Mouse (Mus musculus): ENCODE measurements around the gene Vash2. TPM values are rescaled to one million over a fixed set of nuclear protein-coding genes. Genes with fewer than 3 reads are reported as not detected.

Vash2 gene
- polyA plus RNA-seq, 1 experiment from 2014 or later: 14.0 TPM

GRCm38 (mm10) chr1:190978511-190979073 is 504 bp downstream of the Vash2 start:
- Histone ChIP-seq H3K27ac (peak overlapping the region; percentile 19; the same call in 1 of the 2 replicates), H3K4me1 (replicated peaks; ENCODE audit: insufficient read depth, low read length) (peaks cover 14% of the 10 kb centered on the region; the same call in 1 of the 2 replicates), H3K36me3 (ENCODE audit: insufficient read depth, low read length) (no peaks in the 10 kb centered on the region), H3K4me2 (ENCODE audit: low read length) (peak overlapping the region; percentile 89), H3K9me3 (replicated peaks; ENCODE audit: low read length) (no peaks in the 10 kb centered on the region), H3K4me3 (replicated peaks; ENCODE audit: low read depth, low read length) (peak overlapping the region; percentile 52), H3K9ac (ENCODE audit: low read depth, low read length) (peak overlapping the region; percentile 65), H3K27me3 (ENCODE audit: insufficient read depth, low read length) (no peaks in the 10 kb centered on the region)
- TF ChIP-seq CTCF (IDR thresholded peaks at IDR 0.05; ENCODE audit: low read depth): no peak
- 0% methylated on average over 45 of the region's 46 CpGs for WGBS
- peak; percentile 42 for DNase-seq (ENCODE audit: low spot score)
- ATAC-seq (replicated peaks; ENCODE audit: low FRiP score, low read depth): peak; percentile 68

DNA sequence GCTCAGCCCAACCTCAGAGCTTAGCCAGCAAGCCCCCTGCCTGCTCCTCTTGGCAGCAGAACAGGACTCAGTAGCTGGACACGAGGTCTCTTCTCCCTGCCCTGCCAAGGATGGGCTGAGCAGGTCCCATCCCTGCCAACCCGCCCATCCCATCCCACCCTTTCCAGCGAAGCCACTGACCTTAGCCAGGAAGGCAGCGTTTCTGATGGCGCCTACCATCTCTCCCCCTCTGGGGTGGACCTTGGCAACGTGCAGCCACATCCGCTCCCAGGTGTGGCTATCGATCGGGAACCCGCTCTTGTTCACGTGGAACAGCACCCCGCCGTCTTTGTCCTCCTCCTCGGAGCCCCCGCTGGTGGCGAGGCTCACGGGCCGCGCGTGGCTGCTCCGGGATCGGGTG is 1.1 kb downstream of the Vash2 start:
- WGBS: 2% methylated on average over 22 of the region's 22 CpGs
- Histone ChIP-seq H3K9ac (ENCODE audit: low read depth, low read length) (peak overlapping the region; percentile 65), H3K27me3 (ENCODE audit: insufficient read depth, low read length) (no peaks in the 10 kb centered on the region), H3K4me2 (ENCODE audit: low read length) (peak overlapping the region; percentile 89), H3K9me3 (replicated peaks; ENCODE audit: low read length) (no peaks in the 10 kb centered on the region), H3K36me3 (ENCODE audit: insufficient read depth, low read length) (no peaks in the 10 kb centered on the region), H3K27ac (no peak overlapping the region), H3K4me3 (replicated peaks; ENCODE audit: low read depth, low read length) (peak overlapping the region; percentile 52), H3K4me1 (replicated peaks; ENCODE audit: insufficient read depth, low read length) (peaks cover 14% of the 10 kb centered on the region; the same call in 1 of the 2 replicates)
- peak; percentile 12 for DNase-seq (ENCODE audit: low spot score)
- no peak for ATAC-seq (replicated peaks; ENCODE audit: low FRiP score, low read depth)
- TF ChIP-seq CTCF (IDR thresholded peaks at IDR 0.05; ENCODE audit: low read depth): no peak

GRCm38 (mm10) chr1:190976887-190977573 is 2.1 kb downstream of the Vash2 start:
- peak overlapping the region; percentile 89 for H3K4me2 ChIP-seq (ENCODE audit: low read length)
- H3K36me3 ChIP-seq (ENCODE audit: insufficient read depth, low read length): no peaks in the 10 kb centered on the region
- peak overlapping the region; percentile 18; the same call in 1 of the 2 replicates for H3K9ac ChIP-seq (ENCODE audit: low read depth, low read length)
- H3K4me1 ChIP-seq (replicated peaks; ENCODE audit: insufficient read depth, low read length): peaks cover 14% of the 10 kb centered on the region; the same call in 1 of the 2 replicates
- DNase-seq (ENCODE audit: low spot score) (peak; percentile 24), ATAC-seq (replicated peaks; ENCODE audit: low FRiP score, low read depth) (no peak)
- 23% methylated on average over 11 of the region's 11 CpGs for WGBS
- H3K27ac ChIP-seq: no peak overlapping the region
- no peaks in the 10 kb centered on the region for H3K9me3 ChIP-seq (replicated peaks; ENCODE audit: low read length)
- no peak for TF ChIP-seq CTCF (IDR thresholded peaks at IDR 0.05; ENCODE audit: low read depth)
- no peaks in the 10 kb centered on the region for H3K27me3 ChIP-seq (ENCODE audit: insufficient read depth, low read length)
- no peak overlapping the region for H3K4me3 ChIP-seq (replicated peaks; ENCODE audit: low read depth, low read length)

GRCm38 (mm10) chr1:190974833-190975232 is 4.3 kb downstream of the Vash2 start:
- no peak for TF ChIP-seq CTCF (IDR thresholded peaks at IDR 0.05; ENCODE audit: low read depth)
- 70% methylated on average over 1 of the region's 1 CpGs for WGBS
- DNase-seq (ENCODE audit: low spot score) (no peak), ATAC-seq (replicated peaks; ENCODE audit: low FRiP score, low read depth) (no peak)
- H3K9me3 ChIP-seq (replicated peaks; ENCODE audit: low read length): no peaks in the 10 kb centered on the region
- H3K4me2 ChIP-seq (ENCODE audit: low read length): no peak overlapping the region
- H3K27me3 ChIP-seq (ENCODE audit: insufficient read depth, low read length): no peaks in the 10 kb centered on the region
- no peaks in the 10 kb centered on the region for H3K36me3 ChIP-seq (ENCODE audit: insufficient read depth, low read length)
- no peak overlapping the region for H3K4me3 ChIP-seq (replicated peaks; ENCODE audit: low read depth, low read length)
- no peak overlapping the region for H3K27ac ChIP-seq
- no peak overlapping the region for H3K9ac ChIP-seq (ENCODE audit: low read depth, low read length)
- H3K4me1 ChIP-seq (replicated peaks; ENCODE audit: insufficient read depth, low read length): peaks cover 14% of the 10 kb centered on the region; the same call in 1 of the 2 replicates

- Histone ChIP-seq H3K36me3 (ENCODE audit: insufficient read depth, low read length) (no peaks in the 10 kb centered on the region), H3K27me3 (ENCODE audit: insufficient read depth, low read length) (no peaks in the 10 kb centered on the region), H3K27ac (no peak overlapping the region), H3K4me3 (replicated peaks; ENCODE audit: low read depth, low read length) (no peak overlapping the region), H3K4me2 (ENCODE audit: low read length) (no peak overlapping the region), H3K4me1 (replicated peaks; ENCODE audit: insufficient read depth, low read length) (peaks cover 12% of the 10 kb centered on the region; the same call in 1 of the 2 replicates), H3K9ac (ENCODE audit: low read depth, low read length) (no peak overlapping the region), H3K9me3 (replicated peaks; ENCODE audit: low read length) (no peaks in the 10 kb centered on the region)
- no peak for DNase-seq (ENCODE audit: low spot score)
- ATAC-seq (replicated peaks; ENCODE audit: low FRiP score, low read depth): no peak
- TF ChIP-seq CTCF (IDR thresholded peaks at IDR 0.05; ENCODE audit: low read depth): no peak
- 77% methylated on average over 8 of the region's 8 CpGs for WGBS
Observed at GRCm38 (mm10) chr1:190974191-190974590, 4.9 kb downstream of the Vash2 start.

GRCm38 (mm10) chr1:190972612-190973192 is 6.4 kb downstream of the Vash2 start:
- no peaks in the 10 kb centered on the region for H3K27me3 ChIP-seq (ENCODE audit: insufficient read depth, low read length)
- no peaks in the 10 kb centered on the region for H3K9me3 ChIP-seq (replicated peaks; ENCODE audit: low read length)
- no peak for TF ChIP-seq CTCF (IDR thresholded peaks at IDR 0.05; ENCODE audit: low read depth)
- H3K4me1 ChIP-seq (replicated peaks; ENCODE audit: insufficient read depth, low read length): peaks cover 6% of the 10 kb centered on the region; the same call in 1 of the 2 replicates
- H3K4me3 ChIP-seq (replicated peaks; ENCODE audit: low read depth, low read length): no peak overlapping the region
- no peak overlapping the region for H3K9ac ChIP-seq (ENCODE audit: low read depth, low read length)
- 52% methylated on average over 7 of the region's 7 CpGs for WGBS
- H3K4me2 ChIP-seq (ENCODE audit: low read length): no peak overlapping the region
- no peaks in the 10 kb centered on the region for H3K36me3 ChIP-seq (ENCODE audit: insufficient read depth, low read length)
- ATAC-seq (replicated peaks; ENCODE audit: low FRiP score, low read depth): no peak
- no peak overlapping the region for H3K27ac ChIP-seq
- DNase-seq (ENCODE audit: low spot score): no peak

All from kidney, postnatal 0 days (tissue).